Mouse (Mus musculus): ENCODE measurements around the gene Gm49387.

The Gm49387 gene

GRCm38 (mm10) chr14:31662555-31663211 lies 22.0 kb upstream of the Gm49387 start:
- peak in 1 of 2 experiments; percentile 55 for DNase-seq (ENCODE audit: low spot score in 2 of 2)

- DNase-seq (ENCODE audit: low spot score in 2 of 2), result peak; percentile 83 to 84
These were observed 21.2 kb upstream of the Gm49387 start for GRCm38 (mm10) chr14:31661671-31662554.

GRCm38 (mm10) chr14:31660312-31661093 lies 19.8 kb upstream of the Gm49387 start:
- DNase-seq (ENCODE audit: low spot score in 2 of 2), result no peak

- peak in 1 of 2 experiments; percentile 37 for DNase-seq (ENCODE audit: low spot score in 2 of 2)
These were observed 19.0 kb upstream of the Gm49387 start for GRCm38 (mm10) chr14:31659501-31660181.

- no peak for DNase-seq (ENCODE audit: low spot score in 2 of 2)
These were observed 17.5 kb upstream of the Gm49387 start for GRCm38 (mm10) chr14:31658126-31658680.

GRCm38 (mm10) chr14:31656857-31657645 lies 16.4 kb upstream of the Gm49387 start:
- peak; percentile 68 to 71 for DNase-seq (ENCODE audit: low spot score in 2 of 2)

- DNase-seq (ENCODE audit: low spot score in 2 of 2), result no peak
These were observed 15.7 kb upstream of the Gm49387 start for GRCm38 (mm10) chr14:31656386-31656785.

GRCm38 (mm10) chr14:31655406-31655805 lies 14.7 kb upstream of the Gm49387 start:
- DNase-seq (ENCODE audit: low spot score in 2 of 2), result no peak

GRCm38 (mm10) chr14:31654816-31655215 lies 14.1 kb upstream of the Gm49387 start:
- DNase-seq (ENCODE audit: low spot score in 2 of 2), result no peak

- no peak for DNase-seq (ENCODE audit: low spot score in 2 of 2)
These were observed 12.6 kb upstream of the Gm49387 start for GRCm38 (mm10) chr14:31653101-31653875.

GRCm38 (mm10) chr14:31652624-31653023 lies 11.9 kb upstream of the Gm49387 start:
- no peak for DNase-seq (ENCODE audit: low spot score in 2 of 2)

- no peak for DNase-seq (ENCODE audit: low spot score in 2 of 2)
These were observed 11.4 kb upstream of the Gm49387 start for GRCm38 (mm10) chr14:31652106-31652505.

GRCm38 (mm10) chr14:31651206-31651605 lies 10.5 kb upstream of the Gm49387 start:
- DNase-seq (ENCODE audit: low spot score in 2 of 2), result no peak

GRCm38 (mm10) chr14:31650347-31650746 lies 9.7 kb upstream of the Gm49387 start:
- DNase-seq (ENCODE audit: low spot score in 2 of 2), result no peak

GRCm38 (mm10) chr14:31647991-31648390 lies 7.3 kb upstream of the Gm49387 start:
- DNase-seq (ENCODE audit: low spot score in 2 of 2), result no peak

- DNase-seq (ENCODE audit: low spot score in 2 of 2), result no peak
These were observed 5.2 kb upstream of the Gm49387 start for GRCm38 (mm10) chr14:31645920-31646319.

- no peak for DNase-seq (ENCODE audit: low spot score in 2 of 2)
These were observed 4.4 kb upstream of the Gm49387 start for GRCm38 (mm10) chr14:31644931-31645547.

GRCm38 (mm10) chr14:31644183-31644830 lies 3.6 kb upstream of the Gm49387 start:
- DNase-seq (ENCODE audit: low spot score in 2 of 2), result no peak

Measured in frontal cortex, postnatal 25 days (tissue).